8 mouse cellular contexts compared by ENCODE assay signal in genomic region chr2:65181066-65181716, GRCm38 (mm10). TPM values are rescaled to one million over a fixed set of nuclear protein-coding genes. Genes with fewer than 3 reads are reported as not detected.
DNase-seq lines count a peak whose midpoint lies in the region; ATAC-seq lines count a peak whose summit lies in the region.

No protein-coding gene starts in this region.

- intact Hi-C loops in heart, postnatal 14 days (cut with DNase I): no loop called here

- peaks cover 11% of the 10 kb centered on the region for H3K4me1 ChIP-seq in heart, embryonic 11.5 days (ENCODE audit: control insufficient read depth, insufficient read depth, low read length)
- peaks cover 18% of the 10 kb centered on the region for H3K4me1 ChIP-seq in hindbrain, embryonic 13.5 days (replicated peaks)
- peaks cover 33% of the 10 kb centered on the region for H3K4me1 ChIP-seq in midbrain, embryonic 12.5 days

- no peaks in the 10 kb centered on the region for H3K36me3 ChIP-seq in heart, embryonic 11.5 days (ENCODE audit: control insufficient read depth, insufficient read depth, low read length)
- no peaks in the 10 kb centered on the region for H3K36me3 ChIP-seq in hindbrain, embryonic 13.5 days
- no peaks in the 10 kb centered on the region for H3K36me3 ChIP-seq in midbrain, embryonic 12.5 days

- 25% methylated on average over 9 of the region's 9 CpGs for WGBS in heart, embryonic 11.5 days (ENCODE audit: insufficient replicate concordance)
- 23% methylated on average over 9 of the region's 9 CpGs for whole genome bisulfite sequencing in hindbrain, embryonic 13.5 days
- 29% methylated on average over 9 of the region's 9 CpGs for WGBS in midbrain, embryonic 12.5 days

- peak overlapping the region; percentile 59 for H3K27ac ChIP-seq in heart, embryonic 11.5 days (ENCODE audit: low read depth, low read length)
- peak overlapping the region; percentile 71 for H3K27ac ChIP-seq in hindbrain, embryonic 13.5 days
- H3K27ac ChIP-seq in midbrain, embryonic 12.5 days (replicated peaks): peak overlapping the region; percentile 35; the same call in 1 of the 2 replicates

- DNase-seq in heart, postnatal 14 days: no peak
- DNase-seq in cerebellum, adult 9-11 months: no peak
- DNase-seq in frontal cortex, adult 2 months (ENCODE audit: extremely low spot score in 1 of 2, low spot score in 1 of 2): no peak
- DNase-seq in layer of hippocampus, adult 9-11 months: no peak

- H3K27me3 ChIP-seq in heart, embryonic 11.5 days (ENCODE audit: control insufficient read depth, insufficient read depth, low read length): no peaks in the 10 kb centered on the region
- H3K27me3 ChIP-seq in hindbrain, embryonic 13.5 days: no peaks in the 10 kb centered on the region
- H3K27me3 ChIP-seq in midbrain, embryonic 12.5 days: 0 out of 2 replicates have a peak, but pooled peaks cover 8% of the 10 kb centered on the region

- H3K9ac ChIP-seq in heart, embryonic 11.5 days (ENCODE audit: low read depth, low read length): peak overlapping the region; percentile 49; the same call in 1 of the 2 replicates
- H3K9ac ChIP-seq in hindbrain, embryonic 13.5 days: no peak overlapping the region
- no peak overlapping the region for H3K9ac ChIP-seq in midbrain, embryonic 12.5 days (replicated peaks)

- no peaks in the 10 kb centered on the region for H3K9me3 ChIP-seq in heart, embryonic 11.5 days (replicated peaks; ENCODE audit: control insufficient read depth, low read length)
- H3K9me3 ChIP-seq in hindbrain, embryonic 13.5 days: no peaks in the 10 kb centered on the region
- H3K9me3 ChIP-seq in midbrain, embryonic 12.5 days: no peaks in the 10 kb centered on the region

- H3K4me3 ChIP-seq in heart, embryonic 11.5 days (ENCODE audit: low read depth, low read length): peak overlapping the region; percentile 28; the same call in 1 of the 2 replicates
- H3K4me3 ChIP-seq in hindbrain, embryonic 13.5 days: no peak overlapping the region
- H3K4me3 ChIP-seq in midbrain, embryonic 12.5 days: no peak overlapping the region

- peak overlapping the region; percentile 51 for H3K4me2 ChIP-seq in heart, embryonic 11.5 days
- peak overlapping the region; percentile 31; the same call in 1 of the 2 replicates for H3K4me2 ChIP-seq in hindbrain, embryonic 13.5 days
- peak overlapping the region; percentile 25 for H3K4me2 ChIP-seq in midbrain, embryonic 12.5 days (replicated peaks)

- peak; percentile 55 for ATAC-seq in heart, embryonic 11.5 days (replicated peaks; ENCODE audit: insufficient number of reproducible peaks, low FRiP score, low TSS enrichment)
- ATAC-seq in activated CD4-positive, CD25-positive, alpha-beta regulatory T cell, adult 4 months: peak; percentile 60
- peak; percentile 77 for ATAC-seq in hindbrain, embryonic 13.5 days (ENCODE audit: low FRiP score)
- peak; percentile 69 for ATAC-seq in midbrain, embryonic 12.5 days (ENCODE audit: low FRiP score, low read depth)

RNA-seq across cellular contexts. Expression of gene Cobll1, which starts 58.0 kb away (rescaled TPM):
- 9.9 and 10.1 TPM in 2 replicates for polyA plus RNA-seq in heart, embryonic 11.5 days (2014; fragmentation: Nextera tagmentation; extraction: Ambion mirVana)
- total RNA-seq in heart, postnatal 14 days (2021): 10 to 100 TPM; 51.3 to 53.6 TPM
- polyA plus RNA-seq in activated CD4-positive, CD25-positive, alpha-beta regulatory T cell, adult 4 months (2017; shearing (Covaris generic)): 1 to 10 TPM; 2.6 to 4.7 TPM
- 2.6 and 3.0 TPM in 2 replicates for polyA plus RNA-seq in hindbrain, embryonic 13.5 days (2015; fragmentation: Nextera tagmentation; extraction: Ambion mirVana)
- 3.0 and 3.1 TPM in 2 replicates for polyA plus RNA-seq in midbrain, embryonic 12.5 days (2016; fragmentation: Nextera tagmentation; extraction: Ambion mirVana)
- 8.3 and 10.1 TPM in 2 replicates for polyA plus RNA-seq in frontal cortex, adult 2 months (2012; rRNA removed)
